Mouse (Mus musculus): ENCODE data around the gene Rbbp4. TPM values are rescaled to one million over a fixed set of nuclear protein-coding genes. Genes with fewer than 3 reads are reported as not detected.

The Rbbp4 gene
- polyA plus RNA-seq, 1 experiment from 2014 or later: 377 TPM

Small RNAs within 50 kb of the gene (microRNA-seq; reads per million reads assigned to microRNA genes)
- not detected for gene Gm22994

Other genes starting within 250 kb of the Rbbp4 start
- gene Tmem54, start 229.8 kb downstream of the Rbbp4 start, polyA plus RNA-seq (2016; fragmentation: Nextera tagmentation; extraction: Ambion mirVana): 1.1 and 5.6 TPM in 2 replicates
- 1.4 TPM in 1 of 2 replicates, not detected in the other for gene Hpca, start 213.3 kb downstream of the Rbbp4 start, polyA plus RNA-seq (2016; fragmentation: Nextera tagmentation; extraction: Ambion mirVana)
- 3.3 and 3.9 TPM in 2 replicates for gene Fndc5, start 198.4 kb downstream of the Rbbp4 start, polyA plus RNA-seq (2016; fragmentation: Nextera tagmentation; extraction: Ambion mirVana)
- gene S100pbp, start 145.6 kb downstream of the Rbbp4 start, polyA plus RNA-seq (2016; fragmentation: Nextera tagmentation; extraction: Ambion mirVana): 19.9 and 20.1 TPM in 2 replicates
- gene Yars, start 145.6 kb downstream of the Rbbp4 start, polyA plus RNA-seq (2016; fragmentation: Nextera tagmentation; extraction: Ambion mirVana): 75.8 and 84.8 TPM in 2 replicates
- gene C77080, start 74.0 kb downstream of the Rbbp4 start, polyA plus RNA-seq (2016; fragmentation: Nextera tagmentation; extraction: Ambion mirVana): 1.1 and 2.7 TPM in 2 replicates
- gene Sync, start 47.8 kb downstream of the Rbbp4 start, polyA plus RNA-seq (2016; fragmentation: Nextera tagmentation; extraction: Ambion mirVana): 0.42 and 1.2 TPM in 2 replicates
- 50.0 and 58.8 TPM in 2 replicates for gene Zbtb8os, start 325 bp upstream of the Rbbp4 start, polyA plus RNA-seq (2016; fragmentation: Nextera tagmentation; extraction: Ambion mirVana)
- 7.5 and 9.3 TPM in 2 replicates for gene Zbtb8a, start 42.7 kb upstream of the Rbbp4 start, polyA plus RNA-seq (2016; fragmentation: Nextera tagmentation; extraction: Ambion mirVana)
- 3.4 and 3.9 TPM in 2 replicates for gene Zbtb8b, start 105.5 kb upstream of the Rbbp4 start, polyA plus RNA-seq (2016; fragmentation: Nextera tagmentation; extraction: Ambion mirVana)
- gene Bsdc1, start 126.2 kb upstream of the Rbbp4 start, polyA plus RNA-seq (2016; fragmentation: Nextera tagmentation; extraction: Ambion mirVana): 22.4 and 22.9 TPM in 2 replicates
- not detected in 2 replicates for gene Tssk3, start 155.7 kb upstream of the Rbbp4 start, polyA plus RNA-seq (2016; fragmentation: Nextera tagmentation; extraction: Ambion mirVana)
- not detected in 2 replicates for gene Fam229a, start 155.8 kb upstream of the Rbbp4 start, polyA plus RNA-seq (2016; fragmentation: Nextera tagmentation; extraction: Ambion mirVana)
- gene Marcksl1, start 178.2 kb upstream of the Rbbp4 start, polyA plus RNA-seq (2016; fragmentation: Nextera tagmentation; extraction: Ambion mirVana): 535 and 802 TPM in 2 replicates
- gene Hdac1, start 207.3 kb upstream of the Rbbp4 start, polyA plus RNA-seq (2016; fragmentation: Nextera tagmentation; extraction: Ambion mirVana): 201 and 237 TPM in 2 replicates
- gene Lck, start 238.3 kb upstream of the Rbbp4 start, polyA plus RNA-seq (2016; fragmentation: Nextera tagmentation; extraction: Ambion mirVana): 3.0 and 6.3 TPM in 2 replicates
- 1.6 and 3.6 TPM in 2 replicates for gene Fam167b, start 243.2 kb upstream of the Rbbp4 start, polyA plus RNA-seq (2016; fragmentation: Nextera tagmentation; extraction: Ambion mirVana)

Measured in heart, embryonic 10.5 days (tissue).